Mouse (Mus musculus): ENCODE data around the gene Pnp.
"Not testable (repeated sequence)": the region's sequence is repeated elsewhere in the genome, so short reads cannot be mapped to it uniquely, and the experiment has no call there.

The Pnp gene

DNA sequence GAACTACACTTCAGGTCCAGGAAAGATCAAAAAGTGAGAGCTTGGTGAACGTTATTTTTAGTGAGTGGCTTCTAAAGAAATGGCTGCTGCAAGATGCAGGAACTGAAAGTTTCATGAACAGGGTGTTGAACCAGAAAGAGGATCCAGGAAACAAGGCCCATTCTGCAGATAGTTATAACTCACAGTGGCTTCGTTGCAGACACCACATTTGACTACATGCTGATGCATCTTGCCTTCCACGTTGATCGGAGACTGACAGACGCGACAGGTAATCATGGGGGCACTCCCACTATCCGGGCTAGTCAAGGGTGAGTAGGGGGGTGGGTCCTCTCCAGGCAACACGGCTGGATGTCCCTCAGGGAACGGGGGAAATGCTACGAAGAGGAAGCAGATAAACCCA lies 931 bp upstream of the Pnp start:
- DNase-seq (ENCODE audit: low read depth in 1 of 2, low spot score in 2 of 2) = no peak

DNA sequence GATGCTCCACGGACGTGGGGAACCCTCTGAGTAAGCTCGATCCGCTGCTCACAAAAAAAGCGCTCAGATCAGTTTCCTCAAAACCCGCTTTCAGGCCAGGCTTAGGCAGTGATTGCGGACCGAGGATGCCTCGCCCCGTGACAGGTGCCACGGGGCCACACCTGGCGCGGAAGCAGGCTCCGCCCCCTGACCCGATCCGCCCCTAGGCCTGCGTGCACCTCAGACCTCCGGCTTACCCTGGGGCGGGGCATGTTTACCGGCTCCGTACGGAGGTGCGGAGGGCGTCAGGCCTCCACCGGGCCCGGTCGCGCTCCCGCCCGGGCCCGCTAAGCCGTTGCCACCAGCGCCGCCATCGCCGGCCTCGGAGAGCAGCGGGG lies 517 bp upstream of the Pnp start:
- DNase-seq (ENCODE audit: low read depth in 1 of 2, low spot score in 2 of 2) = peak in 1 of 2 experiments; percentile 48

DNA sequence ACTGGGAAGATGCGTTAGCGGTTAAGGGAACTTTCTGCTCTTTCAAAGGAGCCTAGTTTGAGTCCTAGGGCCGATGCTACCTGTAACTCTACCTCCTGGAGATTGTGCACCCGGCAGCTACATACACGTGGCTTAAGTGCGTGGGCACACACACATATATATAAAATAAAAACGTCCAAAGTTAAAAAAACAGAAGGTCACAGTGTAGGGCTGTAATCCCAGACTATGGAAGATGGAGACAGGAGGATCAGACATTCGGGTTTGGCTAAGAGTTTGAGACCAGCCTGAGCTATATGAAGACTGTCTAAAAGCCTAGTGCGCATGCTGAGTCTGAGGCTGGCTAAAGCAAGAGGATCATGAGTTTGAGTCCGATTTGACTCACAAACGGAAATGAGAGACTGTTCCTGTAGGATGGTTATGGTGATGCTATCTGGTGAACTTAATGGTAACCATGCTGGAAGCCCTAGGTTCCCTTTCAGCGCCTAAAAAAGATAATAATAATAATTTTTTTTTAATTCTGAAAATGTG lies 675 bp downstream of the Pnp start:
- DNase-seq (ENCODE audit: low read depth in 1 of 2, low spot score in 2 of 2) = no peak

DNA sequence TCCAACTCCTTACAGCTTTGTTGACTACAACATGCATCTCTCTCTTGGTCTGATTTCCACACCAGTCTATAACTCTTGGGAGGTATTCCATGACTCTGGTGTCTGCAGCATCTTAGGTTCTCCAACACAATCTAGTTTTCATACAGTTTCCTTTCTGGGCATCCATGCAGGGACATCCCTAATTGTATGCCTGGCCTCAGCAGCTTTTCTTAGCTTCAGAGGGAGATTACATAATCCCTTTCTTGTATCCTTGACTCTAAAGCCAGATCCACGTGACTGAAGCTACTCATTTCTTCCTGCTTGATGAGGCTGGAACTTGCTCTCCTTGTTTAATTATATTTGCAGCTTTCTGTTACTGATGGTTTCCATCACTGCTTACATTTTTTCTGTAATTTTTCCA lies 5.8 kb downstream of the Pnp start:
- no peak for DNase-seq (ENCODE audit: low read depth in 1 of 2, low spot score in 2 of 2)

DNA sequence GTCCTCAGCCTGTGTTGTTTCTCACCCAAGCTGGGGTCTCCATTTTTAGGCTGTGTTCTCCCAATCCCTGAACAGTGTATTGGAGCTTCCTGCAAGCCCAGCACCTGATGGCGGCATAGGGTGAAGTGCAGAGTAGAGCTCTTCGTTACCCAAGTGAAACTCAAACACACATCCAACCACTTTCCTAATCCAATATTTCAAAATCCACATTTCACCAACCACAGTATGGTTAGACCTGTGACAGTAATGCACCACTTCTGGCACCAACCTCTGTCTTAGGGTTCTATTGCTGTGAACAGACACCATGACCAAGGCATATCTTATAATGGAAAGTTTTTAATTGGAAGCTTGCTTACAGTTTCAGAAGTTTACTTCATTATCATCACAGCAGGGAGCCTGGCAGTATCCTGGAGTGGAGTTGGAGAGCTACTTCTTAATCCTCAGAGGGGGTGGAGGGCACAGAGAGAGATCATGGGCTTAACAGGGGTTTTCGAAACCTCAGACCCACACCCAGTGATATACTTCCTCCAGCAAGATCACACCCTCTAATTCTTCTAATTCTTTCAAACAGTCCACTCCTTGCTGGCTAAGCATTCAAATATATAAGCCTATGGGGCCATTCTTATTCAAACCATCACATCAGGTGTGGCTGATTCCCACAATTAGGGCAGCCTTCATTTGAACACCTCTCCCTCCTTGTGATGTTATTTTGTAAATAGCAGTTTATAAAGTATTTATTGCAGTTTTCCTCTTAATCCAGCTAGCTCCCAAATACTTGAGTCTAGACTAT lies 7.4 kb downstream of the Pnp start:
- DNase-seq (ENCODE audit: low read depth in 1 of 2, low spot score in 2 of 2) = no peak

DNA sequence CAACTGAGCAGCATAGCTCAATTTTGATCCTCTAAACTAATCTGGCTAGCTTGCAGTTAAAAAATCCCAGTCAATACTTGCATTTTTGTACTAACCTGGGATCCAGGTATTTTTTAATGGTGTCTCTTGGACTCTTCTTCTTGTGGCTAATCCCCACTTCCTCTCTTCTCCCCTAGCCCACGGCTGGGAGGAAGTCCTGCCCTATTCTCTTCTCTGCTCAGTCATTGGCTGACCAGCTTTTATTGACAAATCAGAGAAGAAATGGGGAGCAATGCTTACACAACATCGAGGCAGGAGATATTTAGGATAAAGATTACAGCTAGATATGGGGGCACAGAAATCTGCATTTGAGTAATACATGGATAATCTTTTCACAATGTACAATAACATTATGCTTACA lies 8.1 kb downstream of the Pnp start:
- no peak for DNase-seq (ENCODE audit: low read depth in 1 of 2, low spot score in 2 of 2)

DNA sequence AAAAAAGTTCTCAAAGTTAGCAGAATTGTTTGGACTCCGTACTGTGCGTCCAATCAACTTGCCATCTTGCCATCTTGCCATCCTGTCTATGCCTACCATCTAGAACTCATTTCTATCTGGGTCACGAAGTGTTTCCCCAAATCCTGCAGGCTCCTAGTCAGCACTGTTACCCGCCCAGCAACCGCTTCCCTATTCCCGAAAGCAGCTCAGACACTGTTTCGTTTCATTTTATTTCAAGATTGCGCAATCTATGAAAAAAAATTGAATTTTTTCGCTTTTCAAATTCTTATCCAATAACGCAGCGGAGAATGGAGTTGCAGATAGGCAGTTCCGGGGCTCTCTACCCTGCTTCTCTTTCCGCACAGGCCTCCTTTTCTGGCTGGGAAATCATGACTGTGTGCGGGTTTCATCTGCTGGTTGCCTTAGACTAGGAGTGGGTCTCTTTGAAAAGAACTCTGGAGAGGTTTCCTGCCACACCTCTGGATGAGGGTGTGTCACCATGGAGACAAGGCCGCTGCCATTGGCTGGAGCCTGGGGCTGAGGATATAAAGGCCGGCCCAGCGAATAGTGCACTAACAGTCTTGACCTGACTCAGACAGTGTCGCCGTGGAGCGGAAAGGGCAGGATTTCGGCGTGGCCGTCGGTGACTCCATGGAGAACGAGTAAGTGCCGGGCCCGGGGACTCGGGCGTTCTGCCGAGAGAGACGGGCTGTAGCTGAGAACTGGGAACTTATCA lies 13.2 kb downstream of the Pnp start, which contains the start of gene Gm49342:
Gene Gm49342 (plus strand): TSS at position 586 of the 736 bp plus-strand sequence.
- DNase-seq (ENCODE audit: low read depth in 1 of 2, low spot score in 2 of 2) = peak; percentile 89 to 92

DNA sequence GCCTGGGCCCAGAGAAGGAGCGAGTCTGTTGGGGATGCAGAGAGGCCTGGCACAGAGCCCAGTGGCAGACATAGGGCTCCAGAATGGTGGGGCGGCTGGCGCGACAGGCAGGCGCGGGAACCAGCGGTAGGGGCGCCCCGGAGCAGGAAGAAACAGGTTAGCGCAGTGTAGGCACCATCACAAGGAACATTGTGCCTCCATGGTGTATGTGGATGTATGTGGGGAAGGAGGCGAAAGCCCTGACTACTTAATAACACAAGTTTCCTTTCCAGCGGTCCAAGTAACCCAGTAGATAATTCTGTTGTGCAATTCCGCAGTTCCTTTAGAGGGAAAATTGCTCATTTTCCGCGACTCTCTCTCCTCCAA lies 13.8 kb downstream of the Pnp start:
- not testable (repeated sequence) for DNase-seq (ENCODE audit: low read depth in 1 of 2, low spot score in 2 of 2)

DNA sequence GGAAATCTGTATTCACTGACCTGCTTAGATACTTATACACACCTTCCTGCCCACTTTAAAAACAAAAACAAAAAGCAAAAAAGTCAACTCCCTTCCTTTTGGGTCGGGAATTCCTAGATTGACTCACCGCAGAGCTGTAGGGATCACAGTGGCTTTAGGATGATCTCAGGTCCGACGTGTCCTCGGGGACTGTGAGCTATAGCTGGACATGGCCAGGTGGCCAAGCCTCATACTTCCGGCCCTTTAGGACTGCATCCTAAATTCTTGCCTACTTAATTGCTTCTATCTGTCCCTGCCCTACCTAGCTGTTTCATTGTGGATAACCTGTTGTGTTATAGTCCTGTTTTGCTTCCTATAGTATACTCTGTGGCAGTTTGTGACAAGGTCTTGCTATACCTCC lies 14.2 kb downstream of the Pnp start:
- not testable (repeated sequence) for DNase-seq (ENCODE audit: low read depth in 1 of 2, low spot score in 2 of 2)

DNA sequence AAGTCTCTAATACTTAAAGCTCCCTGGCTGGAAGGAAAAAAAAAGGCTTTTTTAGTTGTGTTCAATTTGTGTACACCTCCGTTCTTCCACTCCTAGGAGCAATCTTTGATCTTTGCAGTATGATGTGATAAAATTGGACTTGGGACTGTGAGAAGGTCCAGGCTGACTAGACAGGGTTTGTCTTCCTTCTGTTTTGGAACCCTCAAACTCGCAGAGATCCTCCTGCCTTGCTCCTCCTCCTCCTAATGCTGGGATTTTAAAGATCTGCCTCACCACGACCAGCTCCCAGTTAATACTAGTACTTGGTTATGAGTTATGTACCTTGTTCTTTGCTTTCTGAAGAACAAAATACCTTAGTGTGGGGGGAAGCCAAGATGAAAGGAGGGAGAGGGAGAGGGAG lies 14.6 kb downstream of the Pnp start:
- DNase-seq (ENCODE audit: low read depth in 1 of 2, low spot score in 2 of 2) = not testable (repeated sequence)

DNA sequence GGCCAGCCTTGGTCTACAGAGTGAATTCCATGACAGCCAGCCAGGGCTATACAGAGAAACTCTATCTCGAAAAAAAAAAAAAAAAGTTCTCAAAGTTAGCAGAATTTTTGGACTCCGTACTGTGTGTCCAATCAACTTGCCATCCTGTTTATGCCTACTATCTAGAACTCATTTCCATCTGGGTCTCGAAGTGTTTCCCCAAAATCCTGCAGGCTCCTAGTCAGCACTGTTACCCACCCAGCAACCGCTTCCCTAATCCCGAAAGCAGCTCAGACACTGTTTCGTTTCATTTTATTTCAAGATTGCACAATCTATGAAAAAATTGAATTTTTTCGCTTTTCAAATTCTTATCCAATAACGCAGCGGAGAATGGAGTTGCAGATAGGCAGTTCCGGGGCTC lies 24.6 kb downstream of the Pnp start:
- peak in 1 of 2 experiments; percentile 10 for DNase-seq (ENCODE audit: low read depth in 1 of 2, low spot score in 2 of 2)

DNA sequence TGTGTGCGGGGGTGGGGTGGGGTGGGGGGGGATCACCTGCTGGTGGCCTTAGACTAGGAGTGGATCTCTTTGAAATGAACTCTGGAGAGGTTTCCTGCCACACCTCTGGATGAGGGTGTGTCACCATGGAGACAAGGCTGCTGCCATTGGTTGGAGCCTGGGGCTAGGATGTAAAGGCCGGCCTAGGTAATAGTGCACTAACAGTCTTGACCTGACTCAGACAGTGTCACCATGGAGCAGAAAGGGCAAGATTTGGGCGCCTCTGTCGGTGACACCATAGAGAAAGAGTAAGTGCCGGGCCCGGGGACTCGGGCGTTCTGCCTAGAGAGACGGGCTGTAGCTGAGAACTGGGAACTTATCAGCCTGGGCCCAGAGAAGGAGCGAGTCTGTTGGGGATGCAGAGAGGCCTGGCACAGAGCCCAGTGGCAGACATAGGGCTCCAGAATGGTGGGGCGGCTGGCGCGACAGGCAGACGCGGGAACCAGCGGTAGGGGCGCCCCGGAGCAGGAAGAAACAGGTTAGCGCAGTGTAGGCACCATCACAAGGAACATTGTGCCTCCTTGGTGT lies 25.1 kb downstream of the Pnp start, which contains the start of gene Pnp2:
Gene Pnp2 (plus strand): TSS at position 51 of the 567 bp plus-strand sequence.
- peak; percentile 33 to 52 for DNase-seq (ENCODE audit: low read depth in 1 of 2, low spot score in 2 of 2)

DNA sequence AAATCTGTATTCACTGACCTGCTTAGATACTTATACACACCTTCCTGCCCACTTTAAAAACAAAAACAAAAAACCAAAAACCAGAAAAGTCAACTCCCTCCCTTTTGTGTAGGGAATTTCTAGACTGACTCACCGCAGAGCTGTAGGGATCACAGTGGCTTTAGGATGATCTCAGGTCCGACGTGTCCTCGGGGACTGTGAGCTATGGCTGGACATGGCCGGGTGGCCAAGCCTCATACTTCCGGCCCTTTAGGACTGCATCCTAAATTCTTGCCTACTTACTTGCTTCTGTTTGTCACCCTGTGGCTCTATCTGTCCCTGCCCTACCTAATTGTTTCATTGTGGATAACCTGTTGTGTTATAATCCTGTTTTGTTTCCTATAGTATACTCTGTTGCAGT lies 25.8 kb downstream of the Pnp start:
- DNase-seq (ENCODE audit: low read depth in 1 of 2, low spot score in 2 of 2) = not testable (repeated sequence)

DNA sequence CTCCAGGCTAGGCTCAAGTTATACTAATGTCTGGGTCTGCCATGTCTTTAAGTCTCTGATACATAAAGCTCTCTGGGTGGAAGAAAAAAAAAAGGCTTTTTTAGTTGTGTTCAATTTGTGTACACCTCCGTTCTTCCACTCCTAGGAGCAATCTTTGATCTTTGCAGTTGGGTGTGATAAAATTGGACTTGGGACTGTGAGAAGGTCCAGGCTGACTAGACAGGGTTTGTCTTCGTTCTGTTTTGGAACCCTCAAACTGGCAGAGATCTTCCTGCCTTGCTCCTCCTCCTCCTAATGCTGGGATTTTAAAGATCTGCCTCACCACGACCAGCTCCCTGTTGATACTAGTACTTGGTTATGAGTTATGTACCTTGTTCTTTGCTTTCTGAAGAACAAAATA lies 26.3 kb downstream of the Pnp start:
- not testable (repeated sequence) for DNase-seq (ENCODE audit: low read depth in 1 of 2, low spot score in 2 of 2)

DNA sequence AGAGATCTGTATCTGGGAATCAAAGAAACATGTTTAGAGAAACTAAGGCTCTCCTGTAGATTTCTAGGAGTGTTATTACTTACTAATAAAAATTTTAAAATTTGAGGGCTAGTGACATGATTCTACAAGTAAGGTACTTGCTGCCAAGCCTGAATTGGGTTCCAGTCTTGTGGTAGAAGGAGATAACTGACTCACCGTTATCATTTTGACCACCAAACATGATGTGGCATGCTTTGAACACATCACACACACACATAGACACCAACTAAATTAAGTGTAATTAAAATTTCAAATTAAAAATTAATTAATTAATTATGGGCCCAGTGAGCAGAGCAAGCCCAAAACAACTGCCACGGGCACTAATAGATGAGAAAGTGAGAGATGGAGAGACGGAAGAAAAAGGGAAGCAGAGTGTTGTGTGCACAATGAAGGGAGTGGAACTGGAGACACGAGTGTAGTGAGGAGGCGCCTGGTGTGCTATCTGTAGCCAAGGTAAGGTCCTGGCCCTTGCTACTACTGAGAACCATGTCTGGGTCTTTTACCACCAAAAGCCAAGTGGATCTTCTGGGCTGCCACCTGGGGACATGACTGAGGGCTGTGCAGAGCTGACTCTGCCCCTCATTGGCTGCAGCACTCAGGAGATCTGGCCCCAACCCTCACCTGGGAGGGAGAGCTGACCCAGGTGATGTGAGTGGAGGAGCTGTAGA lies 27.6 kb downstream of the Pnp start:
- DNase-seq (ENCODE audit: low read depth in 1 of 2, low spot score in 2 of 2) = not testable (repeated sequence)

DNA sequence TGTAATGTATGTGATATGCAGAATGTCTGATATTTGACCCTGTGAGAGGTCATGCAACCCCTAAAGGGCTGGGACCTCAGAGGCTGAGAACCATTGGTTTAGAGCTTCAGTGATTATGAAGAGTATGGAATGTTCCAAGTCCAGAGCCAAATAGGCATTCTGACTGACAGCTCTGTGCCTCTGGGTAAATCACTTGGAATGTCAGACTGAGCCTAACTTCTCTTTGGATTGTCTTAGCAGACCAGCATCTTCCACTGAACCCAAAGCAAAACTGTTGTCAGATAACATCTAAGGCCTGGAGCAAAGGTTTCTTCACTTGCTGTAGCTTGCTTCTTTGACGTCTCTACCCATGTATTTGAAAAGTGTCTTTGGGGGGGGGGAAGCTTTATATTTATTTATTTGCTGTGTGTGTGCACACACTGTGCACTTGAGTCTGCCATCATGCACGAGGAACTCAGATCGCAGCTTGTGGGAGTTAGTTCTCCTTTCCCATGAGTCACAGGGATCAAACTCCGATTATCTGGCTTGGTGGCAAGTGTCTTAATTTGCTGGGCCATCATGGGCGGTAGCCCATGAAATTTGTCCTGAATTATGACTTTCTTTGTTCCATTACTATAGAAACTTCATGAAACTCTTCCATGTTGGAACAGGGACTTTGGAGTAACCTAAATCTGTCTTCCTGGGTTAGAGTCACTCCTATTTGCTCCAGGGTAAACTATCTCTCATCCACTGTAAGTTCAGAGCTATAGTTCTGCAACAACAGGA lies 37.5 kb downstream of the Pnp start:
- no peak for DNase-seq (ENCODE audit: low read depth in 1 of 2, low spot score in 2 of 2)

DNA sequence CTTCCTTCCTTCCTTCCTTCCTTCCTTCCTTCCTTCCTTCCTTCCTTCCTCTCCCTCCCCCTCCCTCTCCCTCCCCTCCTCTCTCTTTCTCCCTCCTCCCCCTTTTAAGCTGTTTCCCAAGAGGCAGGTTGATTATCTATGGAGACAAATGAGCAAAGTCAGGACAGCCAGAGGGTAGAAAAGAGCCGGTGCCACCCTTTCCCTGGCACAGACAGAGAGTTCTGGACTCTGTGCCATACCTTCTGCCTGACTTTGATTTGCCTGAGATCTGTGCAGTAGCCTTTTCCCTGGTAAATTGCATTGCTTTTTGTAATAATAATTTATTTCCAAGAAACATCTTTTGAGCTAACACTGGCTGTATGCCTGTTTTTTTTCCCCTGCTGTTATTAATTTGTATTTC lies 38.2 kb downstream of the Pnp start:
- no peak for DNase-seq (ENCODE audit: low read depth in 1 of 2, low spot score in 2 of 2)

DNA sequence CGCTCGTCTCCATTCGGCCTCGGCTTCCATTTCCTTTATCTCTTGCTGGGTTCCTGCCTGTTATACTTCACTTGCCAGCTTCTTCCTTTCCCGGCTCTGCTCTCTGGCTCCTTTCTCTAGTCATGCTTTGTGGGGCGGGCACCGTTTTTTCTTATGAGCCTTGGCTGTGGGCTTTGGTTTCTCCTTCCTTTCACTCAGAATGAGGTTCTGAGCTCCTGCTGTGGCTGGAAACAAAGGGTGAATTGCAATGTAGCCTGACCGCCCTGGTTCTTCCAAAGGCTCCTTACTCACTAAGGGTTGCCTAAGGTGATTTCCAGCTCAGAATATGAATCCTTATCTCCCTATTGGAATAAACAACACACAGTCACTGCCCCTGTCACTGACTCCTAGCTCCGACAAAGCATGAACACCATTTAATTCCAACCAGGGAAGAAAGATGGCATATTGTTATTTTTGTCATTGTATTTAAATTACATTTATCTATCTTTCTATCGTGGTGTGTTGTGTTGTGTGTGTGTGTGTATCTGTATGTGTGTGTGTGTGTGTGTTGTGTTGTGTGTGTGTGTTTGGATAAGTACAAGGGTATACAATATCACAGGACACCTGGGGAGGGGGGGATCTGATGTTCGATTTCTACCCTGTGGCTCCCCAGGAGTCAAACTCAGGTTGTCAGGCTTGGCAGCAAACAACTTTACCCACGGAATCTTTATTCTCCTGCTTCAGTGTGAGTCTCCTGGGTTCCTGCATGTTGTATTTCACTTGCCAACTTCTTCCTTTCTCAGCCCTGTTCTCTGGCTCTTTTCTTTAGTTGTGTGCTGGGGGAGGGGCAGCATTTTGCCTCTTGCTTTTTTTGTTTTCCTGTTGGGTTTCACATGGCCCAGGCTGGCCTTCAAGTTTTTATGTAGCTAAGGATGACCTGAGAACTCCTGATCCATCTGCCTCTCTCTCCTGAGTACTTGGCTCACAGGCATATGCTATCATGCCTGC lies 39.0 kb downstream of the Pnp start:
- no peak for DNase-seq (ENCODE audit: low read depth in 1 of 2, low spot score in 2 of 2)

DNA sequence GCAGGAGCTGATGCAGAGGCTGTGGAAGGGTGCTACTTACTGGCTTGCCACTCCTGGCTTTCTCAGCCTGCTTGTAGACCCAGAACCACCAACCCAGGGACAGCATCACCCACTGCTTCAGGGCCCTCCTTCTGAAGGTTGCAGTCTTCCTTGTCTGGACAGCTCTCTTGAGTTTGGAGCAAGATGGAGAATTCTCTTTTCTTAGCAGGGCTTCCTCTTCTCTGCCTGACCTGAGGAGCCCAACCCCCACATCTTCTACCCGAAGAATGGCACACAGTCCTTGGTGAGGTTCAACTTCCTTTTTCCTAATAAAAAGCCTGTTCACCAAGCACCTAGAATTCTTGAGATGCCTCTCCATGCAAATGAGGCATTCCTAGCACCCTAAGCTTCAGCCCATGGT lies 39.9 kb downstream of the Pnp start:
- no peak for DNase-seq (ENCODE audit: low read depth in 1 of 2, low spot score in 2 of 2)
